Mouse (Mus musculus) heart, adult 2 months (tissue): ENCODE measurements around the gene Slc39a11.

Experiments used
- CTCF ChIP-seq: fragments of 200-600 bp; IDR thresholded peaks from 2 replicates; pipeline ENCODE4 v1.8.1; 2022; ENCODE audit warnings: antibody characterized with exemption, mild to moderate bottlenecking, moderate library complexity
- EP300 ChIP-seq: fragments of 200-500 bp; IDR thresholded peaks from 2 replicates; pipeline ENCODE4 v1.6.1; 2011; ENCODE audit warnings: low read depth, low read length, control low read depth; ENCODE audit not compliant: insufficient read depth
- POLR2A ChIP-seq: fragments of 200-500 bp; IDR thresholded peaks from 2 replicates; pipeline ENCODE4 v1.6.1; 2011; ENCODE audit warnings: mild to moderate bottlenecking, low read depth, low read length, control low read depth; ENCODE audit not compliant: insufficient read depth

DNA sequence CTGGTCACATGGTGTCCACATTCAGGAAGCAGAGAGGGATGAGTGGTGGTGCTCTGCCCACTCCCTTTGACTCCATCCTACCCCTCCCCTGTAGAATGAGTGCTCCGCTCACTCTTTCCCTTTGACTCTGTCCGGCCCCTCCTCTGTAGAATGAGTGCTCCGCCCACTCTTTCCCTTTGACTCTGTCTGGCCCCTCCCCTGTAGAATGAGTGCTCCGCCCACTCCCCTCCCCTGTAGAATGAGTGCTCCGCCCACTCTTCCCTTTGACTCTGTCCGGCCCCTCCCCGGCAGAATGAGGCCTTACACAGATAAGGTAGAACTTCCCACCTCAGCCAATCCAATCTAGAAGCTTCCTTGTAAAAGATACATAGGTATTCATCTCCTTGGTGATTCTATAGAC, 137.7 kb downstream of the Slc39a11 start:
- TF ChIP-seq CTCF (no peak), EP300 (no peak), POLR2A (no peak)
